8 mouse cellular contexts compared by ENCODE assay signal in genomic region chr19:31083761-31084160, GRCm38 (mm10). TPM values are rescaled to one million over a fixed set of nuclear protein-coding genes. Genes with fewer than 3 reads are reported as not detected.
A peak's percentile ranks its signal among the peaks of the same experiment; 100 is the strongest.
DNase-seq lines count a peak whose midpoint lies in the region; ATAC-seq and TF ChIP-seq lines count a peak whose summit lies in the region.

No protein-coding gene starts in this region.

- 96% methylated on average over 8 of the region's 8 CpGs for WGBS in forebrain, postnatal 0 days
- 93% methylated on average over 8 of the region's 8 CpGs for WGBS in liver, embryonic 11.5 days
- WGBS in stomach, postnatal 0 days, result 98% methylated on average over 8 of the region's 8 CpGs

- H3K9me3 ChIP-seq in forebrain, postnatal 0 days (ENCODE audit: low read length), result no peaks in the 10 kb centered on the region
- H3K9me3 ChIP-seq in liver, embryonic 11.5 days (ENCODE audit: control insufficient read depth, low read length), result no peaks in the 10 kb centered on the region
- H3K9me3 ChIP-seq in stomach, postnatal 0 days (ENCODE audit: control insufficient read depth, low read length), result no peaks in the 10 kb centered on the region

- H3K27me3 ChIP-seq in forebrain, postnatal 0 days (ENCODE audit: insufficient read depth, low read length), result no peaks in the 10 kb centered on the region
- no peaks in the 10 kb centered on the region for H3K27me3 ChIP-seq in liver, embryonic 11.5 days (replicated peaks; ENCODE audit: control insufficient read depth, insufficient read depth, low read length)
- no peaks in the 10 kb centered on the region for H3K27me3 ChIP-seq in stomach, postnatal 0 days (ENCODE audit: control insufficient read depth, insufficient read depth, low read length)

- H3K4me1 ChIP-seq in forebrain, postnatal 0 days (ENCODE audit: insufficient read depth), result peaks cover 14% of the 10 kb centered on the region
- H3K4me1 ChIP-seq in liver, embryonic 11.5 days (replicated peaks; ENCODE audit: control insufficient read depth, insufficient read depth, low read length), result peaks cover 5% of the 10 kb centered on the region; the same call in 1 of the 2 replicates
- peaks cover 6% of the 10 kb centered on the region; the same call in 1 of the 2 replicates for H3K4me1 ChIP-seq in stomach, postnatal 0 days (replicated peaks; ENCODE audit: control insufficient read depth, insufficient read depth)

- H3K36me3 ChIP-seq in forebrain, postnatal 0 days (ENCODE audit: insufficient read depth), result peaks cover 21% of the 10 kb centered on the region
- peaks cover 14% of the 10 kb centered on the region for H3K36me3 ChIP-seq in liver, embryonic 11.5 days (ENCODE audit: control insufficient read depth, insufficient read depth, low read length)
- H3K36me3 ChIP-seq in stomach, postnatal 0 days (ENCODE audit: control insufficient read depth, insufficient read depth, low read length), result peaks cover 7% of the 10 kb centered on the region; the same call in 1 of the 2 replicates

- no peak for TF ChIP-seq CTCF in forebrain, postnatal 0 days (IDR thresholded peaks at IDR 0.05; ENCODE audit: low read depth)
- TF ChIP-seq CTCF in stomach, postnatal 0 days (IDR thresholded peaks at IDR 0.05; ENCODE audit: low read depth), result no peak

- TF ChIP-seq EP300 in stomach, postnatal 0 days (optimal IDR thresholded peaks at IDR 0.05), result no peak

- no peak for ATAC-seq in forebrain, postnatal 0 days
- no peak for ATAC-seq in liver, embryonic 11.5 days (replicated peaks; ENCODE audit: low FRiP score)
- ATAC-seq in stomach, postnatal 0 days (ENCODE audit: low FRiP score, low TSS enrichment), result no peak
- no peak for ATAC-seq in megakaryocyte-erythroid progenitor cell, adult 5-6 weeks (replicated peaks; ENCODE audit: low FRiP score, low TSS enrichment, poor library complexity, severe bottlenecking)

- no peak overlapping the region for H3K9ac ChIP-seq in forebrain, postnatal 0 days
- H3K9ac ChIP-seq in liver, embryonic 11.5 days (ENCODE audit: low read depth, low read length), result peak overlapping the region; percentile 80
- H3K9ac ChIP-seq in stomach, postnatal 0 days (ENCODE audit: low read length), result 0 out of 2 replicates have a peak overlapping the region, but pooled peaks have one; percentile 75

- H3K27ac ChIP-seq in forebrain, postnatal 0 days (ENCODE audit: low read depth, low read length), result no peak overlapping the region
- H3K27ac ChIP-seq in liver, embryonic 11.5 days (ENCODE audit: low read depth, low read length), result no peak overlapping the region
- no peak overlapping the region for H3K27ac ChIP-seq in stomach, postnatal 0 days (replicated peaks)

- H3K4me3 ChIP-seq in forebrain, postnatal 0 days (ENCODE audit: low read depth, low read length), result peak overlapping the region; percentile 60
- H3K4me3 ChIP-seq in liver, embryonic 11.5 days (ENCODE audit: low read depth, low read length), result peak overlapping the region; percentile 81
- peak overlapping the region; percentile 67 for H3K4me3 ChIP-seq in stomach, postnatal 0 days (ENCODE audit: low read depth, low read length)

- peak overlapping the region; percentile 85 for H3K4me2 ChIP-seq in forebrain, postnatal 0 days (ENCODE audit: low read depth)
- peak overlapping the region; percentile 78 for H3K4me2 ChIP-seq in liver, embryonic 11.5 days
- H3K4me2 ChIP-seq in stomach, postnatal 0 days (replicated peaks; ENCODE audit: low read depth), result peak overlapping the region; percentile 94

- peak; percentile 14 for DNase-seq in layer of hippocampus, adult 9-11 months
- no peak for DNase-seq in layer of hippocampus, adult 9-10 months (ENCODE audit: low spot score)
- DNase-seq in cerebellum, adult 8-10 months, result peak; percentile 25
- no peak for DNase-seq in forebrain, postnatal 0 days
- no peak for DNase-seq in liver, embryonic 11.5 days (ENCODE audit: low spot score)
- DNase-seq in stomach, postnatal 0 days (ENCODE audit: low spot score), result no peak
- no peak for DNase-seq in frontal cortex, adult 2 months (ENCODE audit: extremely low spot score in 1 of 2, low spot score in 1 of 2)

RNA-seq across cellular contexts. Expression of gene Cstf2t, which starts 1.1 kb away (rescaled TPM):
- 72.9 and 90.9 TPM in 2 replicates for total RNA-seq in forebrain, postnatal 0 days (2014; rRNA removed)
- polyA plus RNA-seq in forebrain, postnatal 0 days (2015; fragmentation: Nextera tagmentation; extraction: Ambion mirVana), result 53.6 and 59.5 TPM in 2 replicates
- polyA plus RNA-seq in liver, embryonic 11.5 days (2014; fragmentation: Nextera tagmentation; extraction: Ambion mirVana), result 21.4 and 22.6 TPM in 2 replicates
- 17.3 and 19.2 TPM in 2 replicates for polyA plus RNA-seq in stomach, postnatal 0 days (2015; fragmentation: Nextera tagmentation; extraction: Ambion mirVana)
- polyA plus RNA-seq in frontal cortex, adult 2 months (2012; rRNA removed), result 43.5 and 46.1 TPM in 2 replicates
- 14.9 and 16.7 TPM in 2 replicates for total RNA-seq in megakaryocyte-erythroid progenitor cell, adult 5-6 weeks (2014; fragmentation: Nextera tagmentation)
- 28.4 and 32.6 TPM in 2 replicates for total RNA-seq in megakaryocyte-erythroid progenitor cell, adult 5-6 weeks (2017)

Comparison
In these comparisons a context has a peak if more than half of its experiments do, and no peak if none do; other contexts are left out.
1. DNase-seq: peak in layer of hippocampus, adult 9-11 months (single experiment) and cerebellum, adult 8-10 months (single experiment); none in layer of hippocampus, adult 9-10 months (single experiment), forebrain, postnatal 0 days (single experiment), liver, embryonic 11.5 days (single experiment), stomach, postnatal 0 days (single experiment) and frontal cortex, adult 2 months (0 of 2).
2. Peak in every context shown above with its lines, with median percentiles within 50 percentile points of each other: H3K4me2 ChIP-seq and H3K4me3 ChIP-seq.